Mouse (Mus musculus): ENCODE measurements at regions not wholly inside any gene's neighbourhood (a gene's known extent, or its start where the extent isn't known, plus 50 kb on each side); places are given as distances from the start of the nearest gene placed in this dataset.

- no peak overlapping the region for H3K4me3 ChIP-seq (ENCODE audit: control insufficient read depth in 1 of 2, insufficient read depth in 1 of 2, low read depth in 2 of 2, low read length in 2 of 2)
- no peak overlapping the region for H3K9ac ChIP-seq (ENCODE audit: control insufficient read depth, low read depth, low read length, poor library complexity, severe bottlenecking)
Observed at GRCm38 (mm10) chr17:54753396-54753994, 454.7 kb upstream of the Slc5a7 start.

GRCm38 (mm10) chr17:54752917-54753316, 454.1 kb upstream of the Slc5a7 start:
- no peaks in the 10 kb centered on the region for H3K79me2 ChIP-seq (ENCODE audit: control insufficient read depth, insufficient read depth, low read length, poor library complexity)
- no peaks in the 10 kb centered on the region for H3K27me3 ChIP-seq (ENCODE audit: control insufficient read depth in 1 of 2, insufficient read depth in 2 of 2, low read length in 2 of 2)
- no peak overlapping the region for H3K9ac ChIP-seq (ENCODE audit: control insufficient read depth, low read depth, low read length, poor library complexity, severe bottlenecking)
- TF ChIP-seq USF2 (IDR thresholded peaks at IDR 0.05; ENCODE audit: borderline replicate concordance in 1 of 2, insufficient read depth in 1 of 2, low read depth in 1 of 2, low read length in 2 of 2) (no peak), NRF1 (IDR thresholded peaks at IDR 0.05; ENCODE audit: insufficient read depth, low read depth, low read length, poor library complexity, severe bottlenecking) (no peak), RCOR1 (IDR thresholded peaks at IDR 0.05; ENCODE audit: low read depth, low read length) (no peak), BHLHE40 (IDR thresholded peaks at IDR 0.05; ENCODE audit: borderline replicate concordance, low read depth, low read length) (no peak), TAL1 (IDR thresholded peaks at IDR 0.05; ENCODE audit: low read length) (no peak), MAFK (IDR thresholded peaks at IDR 0.05; ENCODE audit: borderline replicate concordance, low read depth, low read length) (no peak), POLR2AphosphoS5 (IDR thresholded peaks at IDR 0.05; ENCODE audit: borderline replicate concordance, low read depth, low read length) (no peak), MAX (IDR thresholded peaks at IDR 0.05; ENCODE audit: low read length) (no peak), KAT2A (conservative IDR thresholded peaks at IDR 0.05; ENCODE audit: low read depth, low read length) (no peak), ZMIZ1 (IDR thresholded peaks at IDR 0.05; ENCODE audit: low read depth, low read length) (no peak), RAD21 (IDR thresholded peaks at IDR 0.05; ENCODE audit: low read depth, low read length) (no peak), MYB (IDR thresholded peaks at IDR 0.05; ENCODE audit: low read depth, low read length) (no peak), EP300 (IDR thresholded peaks at IDR 0.05; ENCODE audit: low read depth in 1 of 2, low read length in 2 of 2) (no peak), ETS1 (IDR thresholded peaks at IDR 0.05; ENCODE audit: low read depth, low read length) (no peak), JUND (IDR thresholded peaks at IDR 0.05; ENCODE audit: low read depth, low read length) (no peak), TBP (IDR thresholded peaks at IDR 0.05; ENCODE audit: low read depth, low read length) (no peak)
- no peak overlapping the region for H3K4me3 ChIP-seq (ENCODE audit: control insufficient read depth in 1 of 2, insufficient read depth in 1 of 2, low read depth in 2 of 2, low read length in 2 of 2)
- no peak overlapping the region for H3K27ac ChIP-seq (ENCODE audit: control insufficient read depth, low read depth, low read length)
- no peak for DNase-seq (ENCODE audit: low read depth, low spot score)
- no peaks in the 10 kb centered on the region for H3K4me1 ChIP-seq (ENCODE audit: control insufficient read depth in 1 of 2, insufficient read depth in 2 of 2, low read length in 2 of 2)
- H3K9me3 ChIP-seq (replicated peaks; ENCODE audit: insufficient read depth, low read length) = no peaks in the 10 kb centered on the region
- H3K36me3 ChIP-seq (ENCODE audit: control insufficient read depth in 1 of 2, insufficient read depth in 2 of 2, low read length in 2 of 2) = no peaks in the 10 kb centered on the region

More at GRCm38 (mm10) chr17:54753396-54753994, 454.7 kb upstream of the Slc5a7 start:
- Histone ChIP-seq H3K9me3 (replicated peaks; ENCODE audit: insufficient read depth, low read length) (no peaks in the 10 kb centered on the region), H3K4me1 (ENCODE audit: control insufficient read depth in 1 of 2, insufficient read depth in 2 of 2, low read length in 2 of 2) (no peaks in the 10 kb centered on the region), H3K27me3 (ENCODE audit: control insufficient read depth in 1 of 2, insufficient read depth in 2 of 2, low read length in 2 of 2) (no peaks in the 10 kb centered on the region), H3K79me2 (ENCODE audit: control insufficient read depth, insufficient read depth, low read length, poor library complexity) (no peaks in the 10 kb centered on the region), H3K27ac (ENCODE audit: control insufficient read depth, low read depth, low read length) (no peak overlapping the region), H3K36me3 (ENCODE audit: control insufficient read depth in 1 of 2, insufficient read depth in 2 of 2, low read length in 2 of 2) (no peaks in the 10 kb centered on the region)
- DNase-seq (ENCODE audit: low read depth, low spot score) = no peak
- no peak for TF ChIP-seq UBTF (IDR thresholded peaks at IDR 0.05; ENCODE audit: borderline replicate concordance, insufficient read depth, low read depth, low read length)
- TF ChIP-seq JUND (IDR thresholded peaks at IDR 0.05; ENCODE audit: low read depth, low read length) = no peak
- TF ChIP-seq ZKSCAN1 (IDR thresholded peaks at IDR 0.05; ENCODE audit: low read depth, low read length) = no peak
- no peak for TF ChIP-seq BHLHE40 (IDR thresholded peaks at IDR 0.05; ENCODE audit: borderline replicate concordance, low read depth, low read length)
- TF ChIP-seq ELF1 (IDR thresholded peaks at IDR 0.05; ENCODE audit: low read depth, low read length) = no peak
- TF ChIP-seq MYC (IDR thresholded peaks at IDR 0.05; ENCODE audit: low read depth, low read length) = no peak
- TF ChIP-seq CHD2 (IDR thresholded peaks at IDR 0.05; ENCODE audit: low read length) = no peak
- TF ChIP-seq E2F4 (IDR thresholded peaks at IDR 0.05; ENCODE audit: borderline replicate concordance, low read depth, low read length) = no peak
- TF ChIP-seq ZNF384 (IDR thresholded peaks at IDR 0.05; ENCODE audit: low read depth, low read length) = no peak
- no peak for TF ChIP-seq CHD1 (IDR thresholded peaks at IDR 0.05; ENCODE audit: low read depth, low read length)
- TF ChIP-seq MAZ (IDR thresholded peaks at IDR 0.05; ENCODE audit: low read depth, low read length) = no peak
- no peak for TF ChIP-seq TAL1 (IDR thresholded peaks at IDR 0.05; ENCODE audit: low read length)
- no peak for TF ChIP-seq MXI1 (IDR thresholded peaks at IDR 0.05; ENCODE audit: low read depth, low read length)
- no peak for TF ChIP-seq TBP (IDR thresholded peaks at IDR 0.05; ENCODE audit: low read depth, low read length)

Measured in MEL (cell line).